Mouse (Mus musculus) ovary, postnatal 10 days (tissue): ENCODE results near the gene Serpina3j.
"Not testable (repeated sequence)": the region's sequence is repeated elsewhere in the genome, so short reads cannot be mapped to it uniquely, and the experiment has no call there.

Source experiments
- DNase-seq: peaks from one replicate; pipeline ENCODE4 v3.0.0; 2022; ENCODE audit warnings: low spot score

Serpina3j gene

DNA sequence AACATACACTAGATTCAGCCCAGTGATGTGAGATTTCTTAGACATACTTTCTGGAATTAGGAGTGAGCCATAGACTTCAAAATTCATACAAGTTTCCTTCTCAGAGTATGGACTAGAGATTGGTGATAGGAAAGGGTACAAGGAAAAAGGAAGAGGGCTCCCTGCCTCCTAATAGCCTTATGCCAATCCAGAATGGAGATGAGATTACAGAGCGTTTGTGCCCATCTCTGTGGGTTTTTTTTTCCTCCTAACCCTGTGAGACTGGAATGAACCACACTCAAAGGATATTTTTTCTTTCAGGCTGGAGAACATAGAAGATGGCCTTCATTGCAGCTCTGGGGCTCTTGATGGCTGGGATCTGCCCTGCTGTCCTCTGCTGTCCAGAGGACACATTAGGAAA, at the start of gene Serpina3j:
Serpina3j (plus strand) TSS at position 301 of the 400 bp plus-strand sequence.
- no peak for DNase-seq

DNA sequence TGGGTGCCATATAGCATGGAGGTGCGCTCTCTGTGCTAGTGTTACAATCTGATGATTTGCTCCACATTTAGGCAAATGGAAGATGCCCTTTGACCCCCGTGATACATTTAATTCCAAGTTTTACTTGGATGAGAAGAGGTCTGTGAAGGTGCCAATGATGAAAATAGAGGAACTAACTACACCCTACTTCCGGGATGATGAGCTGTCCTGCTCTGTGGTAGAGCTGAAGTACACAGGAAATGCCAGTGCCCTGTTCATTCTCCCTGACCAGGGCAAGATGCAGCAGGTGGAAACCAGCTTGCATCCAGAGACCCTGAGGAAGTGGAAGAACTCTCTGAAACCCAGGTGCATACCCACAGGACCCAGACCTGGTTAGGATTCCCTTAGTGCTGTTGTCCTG, 48.0 kb upstream of the Serpina3j start:
- DNase-seq: no peak

DNA sequence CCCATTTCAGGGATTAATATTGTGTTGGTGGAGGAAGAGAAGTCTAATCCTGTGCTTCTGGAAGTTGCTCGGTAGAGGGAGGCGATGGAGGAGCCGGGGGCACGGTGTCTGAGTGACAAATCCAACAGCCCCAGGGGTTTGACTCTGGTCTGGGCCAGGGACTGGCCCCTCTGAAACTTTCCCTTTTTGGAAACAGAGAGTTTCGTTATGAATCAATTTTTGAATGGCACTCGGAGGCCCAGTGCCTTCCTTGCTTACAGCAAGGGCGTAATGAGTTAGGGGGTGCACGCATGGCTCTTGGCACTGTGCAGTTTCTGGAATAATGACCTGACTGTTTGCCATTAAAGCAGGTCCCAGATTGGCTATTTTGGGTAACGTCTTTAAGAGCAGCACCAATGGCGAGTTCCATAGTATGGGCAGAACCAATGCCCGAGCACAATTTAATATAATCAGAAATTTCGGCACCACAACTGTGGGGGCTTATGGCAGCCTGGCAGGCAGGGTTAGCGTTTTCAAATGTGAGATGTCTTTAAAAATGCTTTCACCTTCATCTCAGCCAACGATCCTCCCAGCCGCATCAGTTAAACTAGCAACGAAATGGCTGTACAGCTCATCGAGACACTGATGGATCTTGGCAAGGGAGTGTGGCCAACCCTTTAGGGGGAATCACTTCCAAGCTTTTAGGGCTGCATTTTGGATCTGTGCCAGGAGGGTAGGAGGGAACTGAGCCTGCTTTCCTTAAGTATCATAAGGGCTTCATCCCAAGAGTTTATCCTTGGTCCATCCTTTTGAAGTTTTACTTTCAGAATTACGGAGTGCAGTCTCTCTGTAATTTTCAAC, 35.9 kb upstream of the Serpina3j start:
- DNase-seq: no peak

DNA sequence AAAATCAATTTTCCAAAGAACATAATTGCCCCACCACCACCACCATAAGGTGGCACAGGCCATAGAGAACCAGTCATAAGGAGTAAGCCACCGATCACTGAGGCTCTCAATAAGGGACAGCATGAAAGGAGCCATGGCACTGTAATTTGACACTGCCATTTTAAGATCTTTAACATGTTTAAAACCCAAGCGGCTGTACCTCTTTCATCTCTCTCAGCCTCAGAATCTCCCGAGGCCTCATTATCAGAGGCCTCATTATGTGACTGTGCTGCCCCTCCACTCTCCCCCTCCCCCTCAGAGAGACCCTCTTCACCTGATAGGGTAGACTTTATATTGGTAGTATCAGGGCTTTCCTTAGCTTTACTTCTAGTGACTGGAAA, 35.3 kb upstream of the Serpina3j start:
- DNase-seq: no peak

DNA sequence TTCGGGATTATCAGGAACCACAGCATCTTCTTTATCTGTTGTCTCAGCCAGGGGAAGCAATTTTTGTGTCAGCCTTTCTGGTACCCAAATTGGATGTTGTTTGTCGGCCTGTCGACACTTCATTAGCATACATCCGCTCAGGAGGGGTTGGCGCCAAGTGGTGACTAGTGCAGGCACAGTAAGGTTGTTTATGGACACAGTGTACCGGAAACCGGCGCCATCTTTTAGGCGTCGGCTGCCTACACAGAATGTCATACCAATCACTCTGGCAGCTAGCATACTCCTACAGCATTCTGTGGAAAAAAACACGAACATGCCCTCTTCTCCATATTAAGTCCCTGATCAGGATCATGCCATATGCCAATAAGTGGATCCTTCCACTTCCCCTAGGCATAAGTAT, 31.0 kb upstream of the Serpina3j start:
- no peak for DNase-seq

DNA sequence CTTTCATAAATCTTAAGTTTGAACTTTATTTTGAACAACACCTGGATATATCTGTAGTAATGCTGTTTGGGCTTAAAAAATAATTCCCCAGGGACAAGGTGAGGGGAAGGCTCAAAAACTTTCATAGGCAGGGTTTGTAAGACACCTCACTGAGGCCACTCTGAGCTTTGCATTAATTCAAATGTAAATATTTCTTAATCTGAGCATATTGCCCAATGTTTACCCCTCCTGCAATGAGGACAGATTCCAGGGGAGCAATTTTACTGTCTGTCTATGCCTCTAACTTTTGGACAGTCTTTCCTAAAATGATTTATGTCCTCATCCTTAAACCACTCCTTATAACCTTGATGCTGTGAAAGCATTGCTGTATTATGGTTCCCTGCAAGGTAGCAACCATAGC, 26.0 kb upstream of the Serpina3j start:
- DNase-seq: no peak

DNA sequence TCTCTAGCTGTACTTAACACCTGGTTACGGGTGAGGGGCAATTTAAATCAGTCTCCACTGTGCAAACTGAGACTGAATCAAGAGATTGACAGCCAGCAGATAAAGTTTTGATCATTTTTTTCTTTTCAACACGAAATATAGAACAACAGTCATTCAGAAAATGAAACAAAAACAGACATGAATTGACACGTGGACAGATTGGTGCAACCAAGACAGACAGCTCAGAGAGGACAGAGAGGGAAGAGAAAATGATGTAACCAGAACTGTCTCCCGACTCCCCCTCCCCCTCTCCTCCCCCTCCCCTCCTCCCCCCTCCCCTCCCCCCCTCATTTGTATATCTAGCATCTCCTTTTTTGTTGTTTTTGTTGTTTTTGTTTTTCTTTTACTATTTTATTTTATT, 24.5 kb upstream of the Serpina3j start:
- no peak for DNase-seq

DNA sequence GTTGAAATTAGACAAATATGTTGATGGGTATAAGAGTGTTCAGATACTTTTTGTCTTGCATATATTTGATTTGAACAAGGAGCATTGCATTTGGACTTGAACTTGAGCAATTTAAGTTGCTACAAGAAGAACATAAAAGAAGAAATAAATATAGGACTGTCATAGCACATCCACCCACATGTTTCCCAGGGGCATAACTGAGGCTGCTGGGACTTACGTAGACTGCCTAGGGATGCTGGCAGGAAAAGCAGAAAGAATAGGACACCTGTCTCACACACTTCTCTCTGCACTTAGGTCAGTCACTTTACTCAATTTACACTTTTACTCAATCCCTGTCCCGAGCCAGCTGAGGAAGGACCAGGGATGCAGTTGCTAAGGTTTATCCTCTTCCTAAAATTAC, 20.4 kb upstream of the Serpina3j start:
- no peak for DNase-seq

DNA sequence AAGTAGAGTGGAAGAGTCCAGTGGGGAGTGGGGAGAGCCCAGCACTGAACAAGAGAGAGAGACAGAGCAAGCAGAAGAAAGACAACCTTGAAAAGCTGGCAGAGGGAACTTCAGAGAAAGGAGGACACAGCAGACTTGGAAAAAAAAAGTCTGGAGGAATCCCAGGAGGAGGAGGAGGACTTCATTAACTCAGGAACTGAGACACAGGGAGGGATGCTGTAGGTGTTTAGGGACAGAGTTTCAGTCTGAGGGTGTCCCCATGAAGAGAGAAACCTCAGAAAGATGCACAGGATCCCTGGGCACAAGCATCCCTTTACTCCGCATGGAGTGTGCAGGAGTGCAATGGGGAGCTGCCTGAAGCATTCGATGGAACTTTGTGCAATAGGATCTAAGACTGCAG, 16.3 kb upstream of the Serpina3j start:
- DNase-seq: no peak

DNA sequence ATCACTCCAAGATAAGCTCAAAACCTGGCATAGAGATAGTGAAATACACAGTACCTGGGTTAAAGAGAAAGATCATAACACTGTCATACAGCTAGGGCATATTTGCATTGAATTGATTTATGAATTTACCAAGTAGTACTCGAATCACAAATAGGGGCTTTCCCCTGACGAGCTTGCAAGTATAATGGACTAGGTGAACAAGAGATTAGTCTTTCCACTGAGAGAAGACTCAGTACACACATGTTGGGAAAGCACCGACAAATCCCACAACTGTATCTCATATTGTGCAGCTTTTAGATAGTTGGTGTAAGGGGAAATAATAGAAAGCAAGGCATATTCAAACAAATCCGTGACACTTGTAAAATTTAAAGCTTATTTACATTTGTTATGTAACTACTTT, 8.4 kb upstream of the Serpina3j start:
- DNase-seq: no peak

DNA sequence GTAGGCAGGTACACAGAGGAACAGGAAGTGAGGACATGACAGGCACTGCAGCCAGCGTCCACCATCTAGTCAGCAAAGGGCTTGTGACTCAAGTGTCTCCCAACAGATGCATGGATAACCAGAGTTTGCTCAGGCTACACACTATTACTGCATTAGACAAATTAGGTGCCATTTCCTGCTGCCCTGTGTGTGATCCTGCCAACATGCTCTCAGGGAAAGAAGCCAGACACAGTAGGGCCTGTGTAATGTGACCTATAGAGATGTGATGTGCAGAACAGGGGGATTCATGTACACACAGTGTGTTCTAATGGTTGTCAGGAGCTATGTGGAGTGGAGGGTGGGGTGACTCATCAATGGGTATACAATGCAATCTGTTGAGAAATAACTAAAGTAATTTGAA, 8.1 kb downstream of the Serpina3j start:
- DNase-seq: no peak

DNA sequence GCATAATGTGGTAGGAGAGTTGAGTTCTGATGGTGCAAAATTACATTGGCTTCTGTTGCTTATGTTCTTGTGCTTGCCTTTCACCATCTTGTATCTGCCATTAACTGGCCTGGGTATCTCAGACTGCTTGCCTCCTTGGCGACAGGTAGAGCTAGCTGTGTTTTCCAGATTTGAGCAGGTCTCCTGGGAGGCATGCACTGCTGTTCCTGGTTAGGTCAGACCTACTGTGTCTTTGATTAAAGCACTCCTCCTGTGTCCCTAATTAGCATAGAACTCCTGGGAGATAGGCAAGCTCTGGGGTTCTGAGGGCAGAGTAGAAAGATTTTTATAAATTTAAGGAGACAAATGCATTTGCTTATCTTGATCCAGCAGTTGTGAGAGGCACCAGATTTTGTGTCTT, 17.3 kb downstream of the Serpina3j start:
- no peak for DNase-seq

DNA sequence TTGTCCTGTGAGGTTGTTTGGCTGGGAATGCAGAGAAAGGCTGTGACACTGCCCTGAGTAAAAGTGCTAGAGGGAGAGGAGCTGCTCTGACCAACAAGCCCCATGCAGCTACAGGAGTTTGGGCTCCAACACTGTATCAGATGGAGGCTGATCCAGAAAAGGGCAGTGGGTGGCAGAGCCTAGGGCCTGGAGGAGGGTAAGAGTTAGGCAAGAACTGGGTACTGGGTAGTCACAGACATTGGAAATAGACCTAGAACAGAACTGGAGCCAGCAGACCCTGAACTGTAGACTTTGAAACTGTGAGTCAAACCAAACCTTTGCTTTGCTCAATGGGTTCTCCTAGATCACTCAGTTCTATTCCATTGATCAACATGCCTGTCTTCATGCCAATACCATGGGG, 22.5 kb downstream of the Serpina3j start:
- DNase-seq: not testable (repeated sequence)

DNA sequence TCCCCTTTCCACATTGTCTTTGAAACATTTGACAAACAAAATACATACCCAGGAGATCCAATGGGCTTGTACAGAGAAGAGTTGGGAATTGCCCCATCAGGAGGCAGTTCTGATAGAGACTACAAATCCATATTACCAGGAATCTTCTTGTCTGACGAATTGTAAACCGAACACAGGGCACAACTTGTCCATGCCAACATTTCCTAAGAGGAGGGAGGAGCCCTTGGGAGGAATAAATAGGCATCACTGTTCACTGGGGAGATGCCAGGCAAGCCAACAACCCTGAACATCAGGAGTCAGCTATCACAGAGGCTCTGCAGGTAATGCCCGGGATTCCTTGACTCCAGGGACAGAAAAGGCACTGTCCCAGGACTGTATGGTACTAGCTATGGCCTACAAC, 23.9 kb downstream of the Serpina3j start, which contains the start of the genes Serpina3k and Serpina3m:
Serpina3k (plus strand) TSS at position 261 of the 400 bp plus-strand sequence.
Serpina3m (plus strand) TSS at position 261 of the 400 bp plus-strand sequence.
- not testable (repeated sequence) for DNase-seq

DNA sequence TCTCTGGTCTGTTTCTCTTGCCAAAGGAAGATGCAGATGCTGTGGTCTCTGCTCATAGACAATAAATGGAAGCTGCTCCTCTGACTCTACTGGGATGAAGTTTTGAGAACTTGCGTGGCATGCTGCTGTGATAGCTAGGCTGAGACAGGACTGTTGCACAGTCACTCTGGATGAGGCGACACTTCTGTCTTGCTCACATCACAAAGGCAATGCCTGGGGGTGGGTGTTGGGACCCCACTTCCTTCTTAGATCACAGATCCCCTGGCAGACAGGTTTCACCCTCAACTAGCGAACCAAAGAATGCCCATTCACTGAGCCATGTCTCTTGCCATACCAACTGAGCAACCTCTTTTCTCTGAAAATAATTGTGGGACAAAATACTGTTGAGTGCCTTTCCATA, 24.4 kb downstream of the Serpina3j start:
- DNase-seq: no peak

DNA sequence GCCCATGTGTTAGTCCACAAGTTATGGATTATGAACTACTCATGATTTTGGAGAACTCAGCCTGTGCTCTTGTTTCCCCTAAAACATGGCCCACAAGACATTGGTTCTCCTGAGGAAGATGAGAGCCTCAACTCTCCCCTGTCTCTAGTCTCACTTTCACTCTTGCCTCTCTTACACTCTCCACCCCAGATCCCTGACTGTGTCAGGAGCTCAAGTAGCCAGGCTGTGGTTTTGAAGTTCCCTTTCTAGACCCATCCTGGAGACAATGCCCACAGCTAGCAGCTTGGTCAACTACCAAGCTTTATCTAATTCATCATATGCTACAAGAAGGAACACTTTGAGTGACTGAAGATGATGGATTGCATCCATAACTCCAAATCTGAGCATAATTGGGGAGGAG, 28.1 kb downstream of the Serpina3j start:
- not testable (repeated sequence) for DNase-seq

DNA sequence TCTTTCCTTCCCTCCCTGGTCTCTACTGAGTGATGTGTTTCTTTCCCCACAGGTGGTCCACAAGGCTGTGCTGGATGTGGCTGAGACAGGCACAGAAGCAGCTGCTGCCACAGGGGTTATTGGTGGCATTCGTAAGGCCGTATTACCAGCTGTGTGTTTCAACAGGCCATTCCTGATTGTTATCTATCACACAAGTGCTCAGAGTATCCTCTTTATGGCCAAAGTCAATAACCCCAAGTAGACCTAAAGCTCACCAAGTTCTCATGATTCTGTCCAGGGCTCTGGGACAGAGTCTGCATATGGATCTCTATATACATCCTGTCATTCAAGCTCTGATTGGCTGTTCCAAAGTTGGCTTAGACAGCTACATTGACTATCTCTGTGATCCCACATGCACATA, 30.8 kb downstream of the Serpina3j start:
- DNase-seq: no peak

DNA sequence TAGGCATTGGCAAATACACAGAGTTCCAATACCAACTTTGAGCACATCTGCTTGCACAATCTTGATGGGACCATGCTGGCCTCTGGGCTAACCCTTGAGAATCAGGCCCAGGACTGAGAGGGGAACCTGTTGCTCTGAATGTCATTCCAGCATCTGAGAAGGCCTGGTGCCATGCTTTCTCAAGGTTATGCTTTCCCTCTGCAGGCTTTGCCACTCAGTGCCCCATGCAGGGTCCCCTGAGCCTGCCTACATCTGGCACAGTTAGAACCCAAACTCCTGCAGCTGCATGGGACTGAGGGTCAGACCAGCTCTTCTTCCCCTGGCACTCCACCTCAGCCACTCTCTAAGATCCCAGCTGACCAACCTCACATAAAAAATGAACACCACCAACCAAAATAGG, 31.4 kb downstream of the Serpina3j start:
- no peak for DNase-seq

DNA sequence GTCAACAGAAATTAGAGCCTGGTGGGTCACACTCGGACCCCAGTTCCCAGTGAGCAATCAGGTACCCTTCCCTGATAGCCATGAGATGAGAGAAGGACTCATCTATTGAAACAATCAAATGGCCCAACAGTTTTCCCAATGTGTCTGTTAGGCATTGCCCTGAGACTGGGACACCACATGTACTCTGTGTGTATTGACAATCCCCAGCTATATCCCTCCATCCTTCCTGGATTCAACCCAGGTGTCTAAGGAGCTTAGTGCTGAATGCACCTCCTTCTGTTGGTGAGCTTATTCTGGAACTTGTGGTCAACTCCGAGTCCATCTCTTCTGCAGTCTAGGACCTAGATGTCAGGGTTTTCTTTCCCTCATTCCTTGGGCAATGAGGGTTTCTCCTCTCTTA, 32.7 kb downstream of the Serpina3j start:
- DNase-seq: no peak

DNA sequence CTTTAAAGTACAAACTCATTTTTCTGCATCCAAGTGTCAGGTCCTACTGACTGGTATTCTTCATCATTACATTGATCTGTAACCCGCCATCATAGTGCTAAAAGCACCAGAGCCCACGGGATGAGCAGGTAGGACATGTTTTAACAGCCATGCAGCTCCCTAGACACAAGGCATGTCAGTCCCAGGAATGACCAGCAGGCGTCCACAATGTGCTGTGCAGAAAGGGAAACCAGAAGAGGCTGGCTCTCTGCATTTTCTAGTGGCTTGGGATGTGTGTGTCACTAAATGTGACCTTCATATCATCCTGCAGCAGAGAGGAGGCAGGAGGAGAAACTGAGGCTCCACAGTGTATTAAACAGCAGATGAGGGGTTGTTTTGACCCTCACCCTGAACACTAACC, 37.5 kb downstream of the Serpina3j start:
- peak; percentile 6 for DNase-seq

DNA sequence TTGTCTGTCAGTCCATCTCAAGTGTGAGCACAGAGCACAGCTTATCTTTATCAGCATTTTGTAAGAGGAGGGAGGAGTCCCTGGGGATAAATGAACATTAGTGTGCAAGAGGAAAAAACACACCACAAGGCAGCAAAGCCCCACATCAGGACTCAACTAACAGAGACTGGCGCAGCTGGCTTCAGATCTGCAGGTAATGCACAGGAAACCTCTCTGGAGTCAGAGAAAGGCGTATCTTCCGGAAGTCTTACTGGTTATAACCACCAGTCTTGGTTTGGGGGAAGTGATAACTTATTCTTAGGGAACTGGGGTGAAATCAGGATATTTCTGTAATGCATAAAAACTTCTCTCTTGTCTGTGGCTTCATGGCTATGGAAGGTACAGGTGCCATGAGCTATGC, 41.7 kb downstream of the Serpina3j start:
- DNase-seq: no peak

DNA sequence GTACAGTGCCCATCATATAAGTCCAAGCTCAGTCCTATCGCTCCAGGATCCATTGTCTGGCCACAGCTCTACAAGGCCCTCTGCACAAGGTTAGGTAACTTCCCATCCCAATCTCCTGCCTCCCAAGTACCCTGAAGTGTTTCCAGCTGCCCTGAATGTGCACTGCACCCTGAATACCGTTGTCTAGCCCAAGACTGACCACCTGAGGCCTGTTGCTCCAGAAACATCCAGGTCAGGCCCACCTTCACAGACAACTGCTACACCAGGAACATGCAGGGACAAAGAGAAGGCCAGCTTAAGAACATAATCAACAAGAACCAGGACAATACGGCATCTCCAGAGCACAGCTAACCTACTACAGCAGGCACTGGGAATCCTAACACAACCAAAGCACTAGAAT, 55.6 kb downstream of the Serpina3j start:
- no peak for DNase-seq
